Mouse (Mus musculus): ENCODE data around the gene Galr3. TPM values are rescaled to one million over a fixed set of nuclear protein-coding genes. Genes with fewer than 3 reads are reported as not detected.

The Galr3 gene
- polyA plus RNA-seq, 1 experiment from 2014 or later: not detected

GRCm38 (mm10) chr15:79040501-79041416, 926 bp upstream of the Galr3 start:
- H3K36me3 ChIP-seq (ENCODE audit: control insufficient read depth, insufficient read depth, low read length): no peaks in the 10 kb centered on the region
- no peaks in the 10 kb centered on the region for H3K9me3 ChIP-seq (ENCODE audit: control insufficient read depth, low read length)
- H3K27me3 ChIP-seq (ENCODE audit: control insufficient read depth, insufficient read depth, low read length): peaks cover 33% of the 10 kb centered on the region
- peak overlapping the region; percentile 29; the same call in 1 of the 2 replicates for H3K4me2 ChIP-seq (replicated peaks; ENCODE audit: low read depth, low read length)
- ATAC-seq (ENCODE audit: low FRiP score): no peak
- no peak overlapping the region for H3K27ac ChIP-seq (ENCODE audit: low read depth, low read length)
- DNase-seq (ENCODE audit: low spot score): peak; percentile 47
- H3K4me3 ChIP-seq (ENCODE audit: low read depth, low read length): no peak overlapping the region
- H3K4me1 ChIP-seq (replicated peaks; ENCODE audit: control insufficient read depth, insufficient read depth, low read length): peaks cover 8% of the 10 kb centered on the region
- WGBS: 22% methylated on average over 24 of the region's 24 CpGs
- no peak overlapping the region; the same call in 1 of the 2 replicates for H3K9ac ChIP-seq (ENCODE audit: low read depth, low read length)

- H3K4me1 ChIP-seq (replicated peaks; ENCODE audit: control insufficient read depth, insufficient read depth, low read length): peaks cover 8% of the 10 kb centered on the region
- peak overlapping the region; percentile 45 for H3K4me3 ChIP-seq (ENCODE audit: low read depth, low read length)
- H3K9ac ChIP-seq (ENCODE audit: low read depth, low read length): peak overlapping the region; percentile 49; the same call in 1 of the 2 replicates
- H3K9me3 ChIP-seq (ENCODE audit: control insufficient read depth, low read length): no peaks in the 10 kb centered on the region
- no peak overlapping the region for H3K27ac ChIP-seq (ENCODE audit: low read depth, low read length)
- DNase-seq (ENCODE audit: low spot score): peak; percentile 55
- ATAC-seq (ENCODE audit: low FRiP score): no peak
- peak overlapping the region; percentile 93 for H3K4me2 ChIP-seq (replicated peaks; ENCODE audit: low read depth, low read length)
- H3K36me3 ChIP-seq (ENCODE audit: control insufficient read depth, insufficient read depth, low read length): no peaks in the 10 kb centered on the region
- WGBS: under 1% methylated on average over 66 of the region's 105 CpGs
- peaks cover 33% of the 10 kb centered on the region for H3K27me3 ChIP-seq (ENCODE audit: control insufficient read depth, insufficient read depth, low read length)
Measured at GRCm38 (mm10) chr15:79042721-79043491, 1.2 kb downstream of the Galr3 start.

GRCm38 (mm10) chr15:79044837-79045236, 3.2 kb downstream of the Galr3 start:
- DNase-seq (ENCODE audit: low spot score) (peak; percentile 57), ATAC-seq (ENCODE audit: low FRiP score) (peak; percentile 87)
- Histone ChIP-seq H3K27ac (ENCODE audit: low read depth, low read length) (0 out of 2 replicates have a peak overlapping the region, but pooled peaks have one; percentile 31), H3K9ac (ENCODE audit: low read depth, low read length) (no peak overlapping the region), H3K9me3 (ENCODE audit: control insufficient read depth, low read length) (no peaks in the 10 kb centered on the region), H3K4me2 (replicated peaks; ENCODE audit: low read depth, low read length) (no peak overlapping the region), H3K27me3 (ENCODE audit: control insufficient read depth, insufficient read depth, low read length) (peaks cover 33% of the 10 kb centered on the region), H3K4me3 (ENCODE audit: low read depth, low read length) (no peak overlapping the region), H3K4me1 (replicated peaks; ENCODE audit: control insufficient read depth, insufficient read depth, low read length) (peaks cover 8% of the 10 kb centered on the region), H3K36me3 (ENCODE audit: control insufficient read depth, insufficient read depth, low read length) (no peaks in the 10 kb centered on the region)
- 11% methylated on average over 4 of the region's 4 CpGs for WGBS

- no peak overlapping the region for H3K4me3 ChIP-seq (ENCODE audit: low read depth, low read length)
- no peak overlapping the region for H3K4me2 ChIP-seq (replicated peaks; ENCODE audit: low read depth, low read length)
- peaks cover 3% of the 10 kb centered on the region; the same call in 1 of the 2 replicates for H3K4me1 ChIP-seq (replicated peaks; ENCODE audit: control insufficient read depth, insufficient read depth, low read length)
- ATAC-seq (ENCODE audit: low FRiP score) (no peak), DNase-seq (ENCODE audit: low spot score) (no peak)
- peaks cover 8% of the 10 kb centered on the region for H3K27me3 ChIP-seq (ENCODE audit: control insufficient read depth, insufficient read depth, low read length)
- no peaks in the 10 kb centered on the region for H3K9me3 ChIP-seq (ENCODE audit: control insufficient read depth, low read length)
- no peak overlapping the region for H3K27ac ChIP-seq (ENCODE audit: low read depth, low read length)
- WGBS: 77% methylated on average over 4 of the region's 4 CpGs
- no peak overlapping the region for H3K9ac ChIP-seq (ENCODE audit: low read depth, low read length)
- H3K36me3 ChIP-seq (ENCODE audit: control insufficient read depth, insufficient read depth, low read length): no peaks in the 10 kb centered on the region; the same call in 1 of the 2 replicates
Measured at GRCm38 (mm10) chr15:79048186-79048585, 6.5 kb downstream of the Galr3 start.

GRCm38 (mm10) chr15:79050160-79050845, 8.6 kb downstream of the Galr3 start:
- Histone ChIP-seq H3K4me1 (replicated peaks; ENCODE audit: control insufficient read depth, insufficient read depth, low read length) (no peaks in the 10 kb centered on the region; the same call in 1 of the 2 replicates), H3K9me3 (ENCODE audit: control insufficient read depth, low read length) (no peaks in the 10 kb centered on the region), H3K27me3 (ENCODE audit: control insufficient read depth, insufficient read depth, low read length) (no peaks in the 10 kb centered on the region), H3K4me3 (ENCODE audit: low read depth, low read length) (no peak overlapping the region), H3K9ac (ENCODE audit: low read depth, low read length) (peak overlapping the region; percentile 20; the same call in 1 of the 2 replicates), H3K4me2 (replicated peaks; ENCODE audit: low read depth, low read length) (no peak overlapping the region), H3K36me3 (ENCODE audit: control insufficient read depth, insufficient read depth, low read length) (peaks cover 11% of the 10 kb centered on the region), H3K27ac (ENCODE audit: low read depth, low read length) (no peak overlapping the region)
- ATAC-seq (ENCODE audit: low FRiP score) (peak; percentile 64; the same call in 1 of the 2 replicates), DNase-seq (ENCODE audit: low spot score) (no peak)
- 58% methylated on average over 9 of the region's 9 CpGs for WGBS

- Histone ChIP-seq H3K4me3 (ENCODE audit: low read depth, low read length) (no peak overlapping the region), H3K9me3 (ENCODE audit: control insufficient read depth, low read length) (no peaks in the 10 kb centered on the region), H3K36me3 (ENCODE audit: control insufficient read depth, insufficient read depth, low read length) (peaks cover 16% of the 10 kb centered on the region), H3K27me3 (ENCODE audit: control insufficient read depth, insufficient read depth, low read length) (no peaks in the 10 kb centered on the region), H3K4me1 (replicated peaks; ENCODE audit: control insufficient read depth, insufficient read depth, low read length) (no peaks in the 10 kb centered on the region; the same call in 1 of the 2 replicates), H3K4me2 (replicated peaks; ENCODE audit: low read depth, low read length) (no peak overlapping the region), H3K27ac (ENCODE audit: low read depth, low read length) (no peak overlapping the region), H3K9ac (ENCODE audit: low read depth, low read length) (no peak overlapping the region)
- 85% methylated on average over 2 of the region's 2 CpGs for WGBS
- DNase-seq (ENCODE audit: low spot score) (no peak), ATAC-seq (ENCODE audit: low FRiP score) (no peak)
Measured at GRCm38 (mm10) chr15:79050964-79051363, 9.3 kb downstream of the Galr3 start.

GRCm38 (mm10) chr15:79051461-79052360, 10.0 kb downstream of the Galr3 start:
- Histone ChIP-seq H3K4me1 (replicated peaks; ENCODE audit: control insufficient read depth, insufficient read depth, low read length) (no peaks in the 10 kb centered on the region; the same call in 1 of the 2 replicates), H3K9ac (ENCODE audit: low read depth, low read length) (no peak overlapping the region), H3K36me3 (ENCODE audit: control insufficient read depth, insufficient read depth, low read length) (peaks cover 16% of the 10 kb centered on the region), H3K4me3 (ENCODE audit: low read depth, low read length) (no peak overlapping the region), H3K27me3 (ENCODE audit: control insufficient read depth, insufficient read depth, low read length) (no peaks in the 10 kb centered on the region), H3K27ac (ENCODE audit: low read depth, low read length) (no peak overlapping the region), H3K9me3 (ENCODE audit: control insufficient read depth, low read length) (no peaks in the 10 kb centered on the region), H3K4me2 (replicated peaks; ENCODE audit: low read depth, low read length) (no peak overlapping the region)
- no peak for ATAC-seq (ENCODE audit: low FRiP score)
- no peak for DNase-seq (ENCODE audit: low spot score)
- WGBS: 69% methylated on average over 13 of the region's 13 CpGs
